Mouse (Mus musculus) CD4-positive helper T cell, adult 2 months (primary cell): Measurements from ENCODE around the gene Bspry.

Experiments
- DNase-seq: peaks from one replicate; pipeline ENCODE4 v3.0.0-alpha.2; 2012; ENCODE audit warnings: low read depth, missing footprints, low spot score

Bspry gene

DNA sequence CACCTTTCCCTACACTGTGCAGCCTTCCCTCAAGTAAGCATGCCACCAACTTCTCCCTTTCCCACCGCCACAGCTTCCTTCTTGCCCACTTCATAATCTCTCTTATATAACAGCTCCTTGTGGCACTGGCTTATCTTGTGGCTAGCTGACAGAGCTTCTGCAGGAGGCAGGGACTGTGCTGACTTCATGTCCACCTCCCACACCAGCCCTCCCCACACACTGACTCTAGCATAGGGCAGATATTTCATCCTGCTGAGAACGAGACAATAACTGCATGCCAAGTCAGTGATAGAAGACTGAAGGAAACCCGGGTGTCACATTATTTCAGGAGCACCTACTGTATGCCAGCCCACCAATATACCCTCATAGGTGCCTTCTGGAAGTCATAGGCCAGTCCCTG lies 35.6 kb downstream of the Bspry start:
- DNase-seq = no peak

DNA sequence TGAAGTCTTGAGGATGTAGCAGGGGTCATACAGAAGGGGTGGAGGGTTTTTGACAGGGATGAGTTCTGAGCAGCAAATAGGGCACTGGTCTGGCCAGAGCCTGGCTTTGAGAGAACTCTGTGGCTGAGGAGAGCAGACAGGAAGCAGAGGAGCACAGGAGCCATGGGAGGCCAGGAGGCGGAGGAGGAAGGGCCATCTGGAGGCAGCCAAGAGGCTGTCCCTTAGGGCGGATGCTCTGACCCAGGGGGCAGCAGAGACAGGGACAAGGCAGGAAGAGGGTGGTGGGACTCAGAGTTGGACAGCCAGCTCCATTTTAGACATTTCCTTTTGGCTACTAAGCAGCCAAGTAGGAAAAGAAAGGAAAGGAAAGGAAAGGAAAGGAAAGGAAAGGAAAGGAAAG lies 36.2 kb downstream of the Bspry start:
- no peak for DNase-seq

DNA sequence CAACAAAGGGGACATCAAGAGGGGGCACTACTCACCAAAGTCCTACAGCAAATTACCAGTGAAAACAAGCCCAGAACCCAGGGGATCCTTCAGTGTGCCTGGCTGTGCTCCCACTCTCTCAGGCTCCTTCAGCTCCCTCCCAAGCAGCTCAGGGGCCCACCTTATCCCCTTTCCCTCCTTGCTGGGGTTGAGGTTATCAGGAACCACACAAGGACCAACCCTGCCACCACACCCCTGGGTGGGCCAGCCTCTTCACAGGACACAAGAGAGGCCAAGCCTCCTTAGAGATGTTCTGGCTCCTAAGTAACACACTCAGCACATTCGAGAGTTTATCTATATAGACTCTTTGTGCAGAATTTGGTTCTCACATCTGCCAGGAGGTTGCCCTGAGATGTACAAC lies 36.7 kb downstream of the Bspry start:
- no peak for DNase-seq

DNA sequence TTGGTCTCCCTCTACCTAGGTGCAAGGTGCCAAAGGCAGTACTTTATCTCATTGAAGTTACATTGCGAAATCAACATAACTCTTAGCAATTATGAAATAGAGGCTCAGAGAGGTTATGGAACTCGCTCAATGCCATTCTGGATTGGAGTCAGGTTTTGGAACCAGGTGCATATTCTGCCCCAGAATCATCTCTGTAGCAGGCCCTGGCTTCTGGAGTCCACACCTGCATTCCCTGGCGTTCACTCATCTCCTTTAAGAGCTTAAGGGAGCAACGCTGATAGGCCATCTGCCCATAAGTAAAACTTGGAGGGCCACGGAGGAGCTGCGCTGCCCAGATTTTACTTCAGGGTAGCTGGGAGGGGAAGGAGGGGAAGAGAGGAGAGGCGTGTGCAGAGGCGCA lies 37.2 kb downstream of the Bspry start:
- no peak for DNase-seq

DNA sequence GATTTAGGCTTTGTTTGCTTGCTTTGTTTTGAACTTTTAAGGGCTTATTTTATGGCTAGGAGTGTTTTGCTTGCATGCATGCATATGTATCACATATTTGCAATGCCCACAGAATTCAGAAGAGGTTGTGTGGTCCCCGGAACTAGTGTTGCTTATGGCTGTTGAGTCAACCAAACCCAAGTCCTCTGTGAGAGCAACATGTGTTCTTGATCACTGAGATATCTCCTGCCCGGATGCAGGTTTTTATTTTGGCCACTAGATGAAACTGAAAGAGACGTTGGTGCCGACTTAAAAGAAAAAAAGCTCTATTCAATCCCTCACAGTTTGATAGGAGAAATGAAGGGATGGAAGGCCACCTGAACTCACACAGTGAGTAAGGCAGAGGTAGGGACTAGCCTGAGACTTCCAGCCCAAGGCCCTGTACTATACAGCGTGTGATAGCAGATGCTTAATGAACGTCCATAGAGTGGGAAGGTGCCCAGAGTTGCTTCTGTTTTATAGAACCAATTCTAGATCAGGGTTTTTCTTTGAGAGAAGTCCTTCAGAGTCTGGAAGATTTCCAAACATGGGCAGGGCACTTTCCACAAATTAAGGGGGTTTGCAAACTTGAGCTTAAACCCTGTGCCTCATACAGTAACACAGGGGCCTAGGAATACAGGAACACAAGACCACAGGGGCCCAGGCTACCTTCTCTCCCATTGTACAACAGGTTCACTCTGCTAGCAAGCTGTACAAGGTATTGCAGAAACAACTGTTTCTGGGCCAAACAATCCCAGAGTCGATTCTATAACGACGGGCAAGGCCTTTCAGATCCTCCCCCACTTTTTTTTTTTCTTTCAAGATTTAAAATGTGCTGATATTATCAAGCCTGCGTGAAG lies 37.9 kb downstream of the Bspry start:
- DNase-seq = peak; percentile 28

DNA sequence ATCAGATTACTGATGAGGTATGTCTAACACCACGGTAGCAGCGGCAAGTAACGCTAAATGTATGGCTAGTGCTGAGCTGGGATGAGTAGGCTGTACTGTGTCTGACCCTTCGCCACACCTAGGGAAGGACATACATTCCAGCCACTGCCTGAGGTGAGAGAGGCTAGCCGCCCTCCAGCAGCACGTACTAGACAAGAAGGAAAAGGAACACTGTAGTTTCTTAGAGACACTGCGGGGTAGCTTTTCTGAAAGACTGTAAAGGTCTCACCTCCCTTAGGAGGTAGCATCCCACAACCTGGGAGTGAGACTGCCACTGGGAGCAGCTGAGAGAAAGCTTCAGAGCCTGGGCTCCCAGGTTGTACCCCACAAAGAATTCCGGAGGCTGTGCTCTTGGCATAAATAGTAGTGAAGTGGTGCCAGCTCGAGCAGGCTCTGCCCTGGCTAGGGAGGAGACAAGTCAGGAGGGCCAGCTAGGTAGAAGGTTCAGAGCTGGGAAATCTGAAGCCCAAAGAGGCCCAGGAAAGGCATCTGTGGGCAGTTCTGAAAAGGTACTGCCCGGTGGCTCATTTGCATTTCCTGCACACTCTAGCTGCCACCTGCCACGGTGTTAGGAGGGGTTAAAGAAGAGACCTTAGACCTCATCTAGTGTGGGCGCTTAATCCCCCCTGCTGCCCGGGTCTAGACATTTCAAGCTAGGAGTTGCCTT lies 38.7 kb downstream of the Bspry start:
- peak; percentile 35 for DNase-seq

DNA sequence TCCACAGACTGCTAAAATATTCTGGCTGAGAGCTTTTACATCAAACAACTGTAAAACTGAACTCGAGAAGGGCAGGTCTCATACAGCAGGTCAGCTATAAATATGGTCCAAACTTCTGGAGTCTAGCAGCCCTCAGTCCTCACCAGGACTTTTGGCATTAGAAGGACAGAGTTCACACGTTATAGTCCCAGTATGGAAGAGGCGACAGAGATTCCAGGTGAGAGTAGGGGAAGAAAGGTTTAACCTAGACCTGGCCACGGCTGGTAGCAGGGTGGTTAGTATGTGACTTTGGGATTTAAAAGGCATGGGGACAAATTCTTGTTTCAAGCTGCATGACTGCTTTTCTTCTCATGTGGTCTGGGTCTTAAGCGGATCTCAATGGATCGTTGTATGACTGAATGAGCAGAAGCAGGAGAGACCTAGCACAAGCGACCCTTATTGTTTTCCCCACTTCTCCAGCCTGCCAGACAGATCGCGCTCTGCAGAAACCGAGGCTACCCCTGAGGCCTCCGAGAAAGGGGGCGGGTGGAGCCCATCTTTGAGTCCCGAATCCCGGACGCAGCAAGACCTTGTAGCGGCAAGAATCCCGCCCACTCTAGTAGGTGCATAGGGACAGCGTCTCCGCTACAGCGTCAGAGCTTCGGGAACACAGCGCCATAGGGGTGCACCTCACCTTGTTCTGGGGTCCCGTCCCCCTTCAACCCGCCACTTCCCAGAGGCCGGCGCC lies 39.4 kb downstream of the Bspry start:
- no peak for DNase-seq

DNA sequence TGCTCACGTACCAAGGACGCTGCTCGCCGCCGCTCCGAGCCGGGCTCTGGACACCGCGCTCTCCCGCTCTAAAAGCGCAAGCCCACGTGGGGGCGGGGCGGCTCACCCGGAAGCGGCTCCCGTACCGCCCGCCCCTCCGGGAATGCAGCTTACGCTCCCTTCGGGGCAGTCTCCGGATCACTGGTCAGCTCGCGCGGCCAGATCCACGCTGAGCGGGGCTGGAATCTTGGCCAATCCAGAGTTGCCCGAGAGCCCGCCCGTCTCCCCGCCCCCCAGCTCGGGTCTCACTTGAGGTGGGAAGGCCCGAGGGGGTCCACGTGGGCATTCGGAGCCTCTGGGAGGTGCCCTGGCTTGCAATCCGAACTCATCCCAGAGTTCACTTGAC lies 40.0 kb downstream of the Bspry start, which contains the start of gene Alad:
Alad (minus strand) TSS at position 70 of the 385 bp plus-strand sequence.
- peak; percentile 81 for DNase-seq

DNA sequence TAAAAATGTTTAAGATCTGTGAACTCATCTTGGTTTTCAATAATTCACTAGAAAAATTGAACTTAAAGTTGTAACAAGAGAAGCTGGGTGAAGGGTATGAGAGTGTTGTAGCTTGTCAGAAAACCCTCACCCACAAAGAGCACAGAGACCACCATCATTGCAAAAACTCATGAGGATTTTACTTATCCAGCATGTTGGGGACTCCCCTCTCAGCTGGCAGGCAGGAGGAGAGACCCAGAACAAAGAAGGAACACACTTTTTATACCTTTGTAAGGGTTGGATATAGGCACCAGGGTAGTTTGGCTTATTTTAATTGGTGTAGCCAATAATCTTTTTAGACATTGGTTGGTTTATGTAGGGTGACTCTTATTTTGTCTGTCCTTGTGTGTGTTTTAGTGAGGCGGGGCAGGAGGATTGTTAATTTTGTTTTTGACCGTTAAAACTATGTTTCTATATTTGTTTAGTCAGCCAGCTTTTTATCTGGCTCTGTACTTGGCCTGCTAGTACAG lies 41.1 kb downstream of the Bspry start:
- DNase-seq = no peak

DNA sequence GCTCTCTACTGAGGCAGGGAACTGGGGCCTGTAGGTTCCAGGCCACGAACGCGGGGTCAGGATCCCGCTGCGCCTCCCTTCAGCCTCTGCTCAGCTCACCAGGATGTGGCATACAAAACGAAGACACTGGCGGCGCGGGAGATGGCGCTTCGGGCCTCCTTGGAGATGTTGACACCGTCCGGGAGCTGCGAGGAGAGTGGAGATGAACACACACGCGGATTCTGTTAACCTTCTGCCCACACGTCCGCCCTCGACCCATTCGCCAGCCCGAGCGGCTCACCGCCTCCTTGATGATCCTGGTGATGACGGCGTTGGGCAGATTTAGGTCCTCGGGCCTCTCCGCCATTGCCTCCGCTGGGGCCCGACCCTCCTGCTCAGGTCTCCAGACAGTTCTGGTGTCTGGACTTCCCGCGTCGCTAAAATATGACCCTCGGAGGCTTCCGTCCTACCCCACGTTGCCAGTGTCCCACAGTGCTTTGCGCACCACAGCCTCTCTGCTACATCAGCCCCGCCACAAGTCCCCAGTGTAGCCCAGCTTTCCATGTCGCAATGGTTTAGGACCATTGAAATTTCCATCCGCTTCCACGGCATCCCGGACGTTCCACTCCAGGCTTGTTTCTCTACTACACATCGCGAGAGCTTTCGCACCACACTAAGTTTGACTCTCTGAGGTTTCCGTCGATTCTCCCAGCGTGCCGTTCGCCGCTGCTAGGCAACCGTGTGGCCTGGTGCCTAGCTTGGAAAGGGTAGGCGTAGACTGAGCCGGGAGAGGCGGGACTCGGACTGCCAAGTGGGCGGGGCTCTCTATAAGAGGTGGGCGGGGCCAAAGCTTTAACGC lies 45.0 kb downstream of the Bspry start, which contains the start of the genes Pole3 and 4933430I17Rik:
Pole3 (minus strand) TSS at position 418 of the 838 bp plus-strand sequence.
4933430I17Rik (plus strand) TSS at position 719 of the 838 bp plus-strand sequence.
- DNase-seq = peak; percentile 97

DNA sequence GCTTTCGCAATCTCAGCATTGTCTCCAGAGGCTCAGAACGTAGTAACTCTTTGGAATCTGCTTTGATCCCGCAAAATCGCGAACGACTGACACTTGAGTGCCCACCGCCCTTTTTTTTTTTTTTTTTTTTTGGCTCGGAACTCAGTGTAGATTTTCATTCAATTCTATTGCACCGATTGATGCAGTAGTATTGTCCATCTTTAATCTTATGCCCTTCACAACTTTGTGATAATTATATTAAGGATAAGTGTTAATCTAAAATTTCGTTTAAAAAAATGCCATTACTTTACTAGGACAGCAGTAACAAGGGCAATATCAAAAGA lies 45.6 kb downstream of the Bspry start:
- no peak for DNase-seq

DNA sequence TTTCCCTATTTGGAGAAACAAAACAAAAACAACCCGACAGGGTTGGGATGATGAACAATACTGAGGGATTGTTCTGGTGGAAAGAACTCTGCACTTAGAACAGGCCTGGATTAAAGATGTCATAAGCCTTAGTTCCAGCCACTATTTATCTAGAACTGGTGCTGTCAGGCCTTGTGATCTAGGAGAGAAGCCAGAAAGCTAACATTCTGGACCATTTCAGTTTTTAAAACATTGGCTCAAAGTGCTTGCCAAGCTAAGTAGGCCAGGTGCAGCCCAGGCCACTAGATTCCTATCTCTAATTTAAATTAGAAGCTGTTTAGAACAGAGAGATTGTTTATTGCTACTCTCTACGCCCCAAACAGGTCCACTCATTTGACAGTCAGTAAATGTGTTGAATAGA lies 46.4 kb downstream of the Bspry start:
- no peak for DNase-seq

DNA sequence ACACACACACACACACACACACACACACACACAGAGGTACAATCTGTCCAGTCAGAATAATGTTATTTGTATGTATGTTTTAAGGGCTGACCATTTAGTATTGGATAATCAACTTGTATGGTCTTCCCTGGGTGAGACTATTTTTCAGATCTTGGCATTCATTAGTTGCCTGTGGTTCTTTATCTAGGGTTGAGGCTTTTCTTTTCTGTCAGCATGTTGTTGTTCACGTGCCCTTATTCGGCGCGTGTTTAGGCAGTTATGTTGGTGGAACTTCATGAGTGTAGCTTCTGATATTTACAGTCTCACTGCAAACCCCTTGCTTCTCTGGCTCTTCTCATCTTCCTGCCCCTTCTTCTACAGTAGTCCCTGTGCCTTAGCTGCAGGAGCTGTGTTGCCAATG lies 47.8 kb downstream of the Bspry start:
- DNase-seq = no peak

DNA sequence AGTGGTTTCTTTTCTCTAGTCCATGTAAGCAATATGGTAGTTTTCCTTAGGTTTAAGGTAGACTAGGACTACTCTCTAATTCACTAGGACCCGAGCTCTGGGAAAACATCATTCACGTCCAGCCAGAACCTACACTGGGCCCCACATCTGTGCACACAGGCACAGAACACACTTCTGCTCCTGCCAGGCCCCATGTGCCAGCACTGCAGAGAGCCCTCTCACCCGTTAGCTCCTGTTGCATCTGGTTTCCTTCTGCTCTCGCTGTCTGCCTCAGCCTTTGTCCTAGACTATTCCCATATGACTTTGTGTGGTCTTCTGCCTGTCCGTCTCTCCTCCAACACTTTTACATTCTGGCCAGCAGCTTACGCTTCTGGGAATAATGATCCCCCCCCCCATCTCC lies 53.9 kb downstream of the Bspry start:
- DNase-seq = no peak

DNA sequence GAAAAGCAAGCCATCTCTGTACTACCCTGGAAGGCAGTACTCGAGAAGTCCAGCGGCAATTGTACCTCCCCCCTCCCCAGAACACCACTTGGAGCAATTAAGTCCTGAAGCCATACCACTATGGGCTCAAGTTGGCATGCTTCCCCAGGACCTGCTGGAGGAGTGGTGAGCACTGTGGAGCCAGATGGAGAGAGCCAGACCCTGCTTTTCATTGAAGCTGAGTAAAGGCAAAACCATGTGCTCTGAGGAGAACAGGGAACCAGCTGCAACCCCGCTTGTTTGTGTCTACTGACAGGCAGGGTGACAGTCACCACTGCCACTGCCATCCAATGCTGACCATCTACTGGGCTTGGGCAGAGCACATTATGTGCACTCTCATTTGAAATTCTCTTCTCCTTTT lies 61.9 kb downstream of the Bspry start:
- DNase-seq = no peak

DNA sequence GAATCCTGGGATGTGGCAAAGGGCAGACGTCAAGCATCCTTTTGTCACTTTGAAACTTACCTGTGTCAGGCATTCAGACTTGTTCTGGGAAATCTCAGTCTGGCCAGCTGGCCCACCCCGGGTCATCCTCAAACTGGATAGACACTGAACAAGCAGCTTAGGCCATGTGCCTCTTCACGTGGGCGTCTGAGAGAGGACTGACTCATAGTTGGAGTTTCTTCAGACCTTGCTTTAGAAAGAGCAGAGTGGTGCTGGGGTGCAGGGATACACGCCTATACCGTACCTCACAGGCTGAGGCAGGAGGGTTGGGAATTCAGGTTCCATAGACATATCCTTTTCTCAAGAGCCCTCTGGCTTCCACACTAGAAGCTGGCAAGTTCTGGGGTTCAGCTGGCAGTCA lies 63.9 kb downstream of the Bspry start:
- no peak for DNase-seq

DNA sequence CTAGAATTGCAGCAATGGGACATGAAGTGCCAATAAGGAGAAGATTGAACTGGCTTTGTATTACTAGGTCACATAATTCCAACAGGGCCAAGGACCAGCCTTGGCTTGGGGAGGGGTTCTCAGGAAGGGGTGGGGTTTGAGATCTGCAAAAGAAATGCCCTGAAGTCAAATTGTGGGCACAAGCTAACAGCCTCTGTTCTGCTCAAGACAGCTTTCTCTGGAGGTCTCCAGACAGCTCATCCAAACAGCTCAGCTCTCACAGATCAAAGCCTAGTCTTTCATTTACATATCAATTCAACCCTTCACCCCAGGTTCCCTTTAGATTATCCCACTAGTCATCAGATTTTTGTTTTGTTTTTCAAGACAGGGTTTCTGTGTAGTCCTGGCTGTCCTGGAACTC lies 64.9 kb downstream of the Bspry start:
- no peak for DNase-seq
